Mouse (Mus musculus) thymus, adult 2 months (tissue): ENCODE data around the gene Elmo3. TPM values are rescaled to one million over a fixed set of nuclear protein-coding genes. Genes with fewer than 3 reads are reported as not detected.

Experiments used
- DNase-seq: peaks from one replicate; pipeline ENCODE4 v3.0.0; 2021
- H3K27ac ChIP-seq: fragments of 200-500 bp; 2 replicates; pipeline ENCODE4 v1.5.1; 2012; ENCODE audit warnings: low read length, control low read depth; ENCODE audit not compliant: control insufficient read depth, insufficient read depth
- H3K27me3 ChIP-seq: fragments of 200-500 bp; 2 replicates; pipeline ENCODE4 v1.6.1; 2012; ENCODE audit warnings: mild to moderate bottlenecking, low read length, moderate library complexity, mixed read lengths; ENCODE audit not compliant: control insufficient read depth, insufficient read depth
- H3K36me3 ChIP-seq: fragments of 200-500 bp; 2 replicates; pipeline ENCODE4 v1.6.1; 2012; ENCODE audit warnings: mild to moderate bottlenecking, low read length, moderate library complexity; ENCODE audit not compliant: control insufficient read depth, insufficient read depth
- H3K4me1 ChIP-seq: fragments of 200-500 bp; replicated peaks from 2 replicates; pipeline ENCODE4 v1.6.1; 2012; ENCODE audit warnings: low read length; ENCODE audit not compliant: control insufficient read depth, insufficient read depth
- H3K4me3 ChIP-seq: fragments of 200-500 bp; 2 replicates; pipeline ENCODE4 v1.5.1; 2012; ENCODE audit warnings: mild to moderate bottlenecking, low read length, control low read depth, moderate library complexity; ENCODE audit not compliant: control insufficient read depth, insufficient read depth
- CTCF ChIP-seq: fragments of 200-500 bp; IDR thresholded peaks from 2 replicates; pipeline ENCODE4 v1.5.1; 2012; ENCODE audit warnings: mild to moderate bottlenecking, control low read depth, low read length, moderate library complexity, borderline replicate concordance; ENCODE audit not compliant: control insufficient read depth, poor library complexity, insufficient read depth; ENCODE audit errors: extremely low read depth
- POLR2A ChIP-seq: fragments of 200-500 bp; IDR thresholded peaks from 2 replicates; pipeline ENCODE4 v1.6.1; 2012; ENCODE audit warnings: mild to moderate bottlenecking, low read length, control low read depth, moderate library complexity; ENCODE audit not compliant: control insufficient read depth, poor library complexity, insufficient read depth; ENCODE audit errors: extremely low read depth
- WGBS: fragments of 180-500 bp; shearing (Covaris S2); methylation state at CpG from one replicate; pipeline ENCODE4 v1.1.7; 2018; 5-methylcytosine and 5-hydroxymethylcytosine counted together
- polyA plus RNA-seq: library from polyadenylated mRNA; depleted of rRNA; stranded (reverse); fragments of >200 nt; gene quantifications from 2 replicates; pipeline ENCODE4 v1.2.3, GENCODE M21; 2012

The Elmo3 gene
- polyA plus RNA-seq, 1 experiment = 39.1 TPM

DNA sequence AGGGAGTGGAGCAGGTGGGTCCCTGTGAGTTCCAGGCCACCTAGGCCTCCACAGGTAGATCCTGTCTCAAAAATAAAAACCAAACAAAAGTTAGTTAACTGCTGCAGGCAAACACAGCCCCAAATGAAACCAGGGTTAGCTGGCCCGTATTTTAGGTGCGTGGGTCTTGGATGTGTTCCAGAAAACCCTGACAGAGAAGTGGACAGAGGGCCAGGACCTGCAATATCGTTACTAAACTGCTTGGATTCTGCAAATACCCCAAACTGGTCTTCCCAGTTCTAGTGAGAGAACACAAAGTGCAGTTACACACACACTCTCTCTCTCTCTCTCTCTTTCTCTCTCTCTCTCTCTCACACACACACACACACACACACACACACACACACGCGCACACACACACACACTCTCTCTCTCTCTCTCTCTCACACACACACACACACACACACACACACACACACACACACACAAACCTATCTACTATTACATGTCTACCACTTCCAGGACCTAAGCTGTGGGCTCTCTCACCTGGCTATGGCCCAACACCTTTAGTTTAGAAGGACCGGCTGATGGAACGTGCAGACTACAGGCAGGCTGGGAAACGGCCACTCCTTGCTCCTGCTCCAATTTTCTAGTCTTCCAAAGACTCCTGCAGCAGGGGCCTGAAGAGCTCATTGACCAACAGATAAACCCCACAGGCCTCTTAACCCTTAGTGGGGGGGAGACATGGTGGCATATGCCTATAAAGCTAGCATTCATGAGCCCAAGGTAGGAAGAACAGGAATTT, 38.6 kb downstream of the Elmo3 start:
- H3K36me3 ChIP-seq = no peaks in the 10 kb centered on the region
- H3K27me3 ChIP-seq = no peaks in the 10 kb centered on the region; the same call in 1 of the 2 replicates
- no peak overlapping the region for H3K27ac ChIP-seq
- 95% methylated on average over 8 of the region's 8 CpGs for WGBS
- H3K4me1 ChIP-seq = peaks cover 20% of the 10 kb centered on the region
- DNase-seq = no peak
- TF ChIP-seq CTCF = no peak
- no peak for TF ChIP-seq POLR2A
- no peak overlapping the region for H3K4me3 ChIP-seq

DNA sequence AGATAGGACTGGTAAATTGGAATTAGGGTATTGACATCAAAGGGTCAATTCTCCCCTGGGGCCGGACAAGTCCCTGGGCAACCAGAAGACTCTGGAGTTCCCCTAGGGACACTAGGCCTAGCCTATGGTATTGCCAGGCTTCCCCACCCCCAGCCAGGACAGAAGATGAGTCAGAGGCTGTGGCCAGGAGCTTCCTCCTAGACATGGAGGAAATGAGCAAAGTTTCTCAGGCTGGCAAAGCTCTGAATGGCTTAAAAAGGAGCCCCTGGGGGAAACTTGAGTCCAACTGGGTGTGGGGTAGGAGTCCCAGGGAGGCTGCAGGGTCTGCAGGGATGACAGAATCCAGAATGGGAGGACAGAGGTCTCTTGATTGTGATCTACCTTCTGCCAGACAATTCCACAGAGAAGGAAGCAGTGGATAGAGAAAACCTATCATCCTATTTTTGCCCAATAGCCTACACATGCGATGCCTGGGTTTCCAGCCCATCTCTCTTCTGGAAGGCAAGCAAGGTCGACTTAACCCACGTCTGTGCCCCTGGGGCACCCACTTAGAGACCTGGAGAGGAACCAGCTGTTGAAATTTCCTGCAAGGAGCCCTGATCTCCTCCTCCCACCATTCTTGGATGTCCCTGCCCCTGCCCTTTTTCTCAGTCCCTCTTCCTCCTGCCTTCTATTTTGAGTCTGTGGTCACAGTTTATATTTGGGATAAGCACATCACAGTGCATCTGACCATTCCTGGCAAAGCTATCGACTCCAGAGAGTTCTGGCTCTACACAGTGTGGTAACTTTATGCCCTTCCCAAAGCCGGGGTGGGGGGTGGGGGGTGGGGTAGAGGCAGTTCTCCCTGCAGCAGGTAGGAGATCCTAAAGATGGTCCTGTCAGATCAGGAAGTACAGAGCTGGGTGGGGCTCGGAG, 39.9 kb downstream of the Elmo3 start:
- H3K27me3 ChIP-seq = no peaks in the 10 kb centered on the region; the same call in 1 of the 2 replicates
- peaks cover 26% of the 10 kb centered on the region for H3K4me1 ChIP-seq
- no peaks in the 10 kb centered on the region for H3K36me3 ChIP-seq
- 58% methylated on average over 7 of the region's 7 CpGs for WGBS
- no peak overlapping the region for H3K27ac ChIP-seq
- TF ChIP-seq CTCF = no peak
- no peak for TF ChIP-seq POLR2A
- H3K4me3 ChIP-seq = no peak overlapping the region
- DNase-seq = no peak

DNA sequence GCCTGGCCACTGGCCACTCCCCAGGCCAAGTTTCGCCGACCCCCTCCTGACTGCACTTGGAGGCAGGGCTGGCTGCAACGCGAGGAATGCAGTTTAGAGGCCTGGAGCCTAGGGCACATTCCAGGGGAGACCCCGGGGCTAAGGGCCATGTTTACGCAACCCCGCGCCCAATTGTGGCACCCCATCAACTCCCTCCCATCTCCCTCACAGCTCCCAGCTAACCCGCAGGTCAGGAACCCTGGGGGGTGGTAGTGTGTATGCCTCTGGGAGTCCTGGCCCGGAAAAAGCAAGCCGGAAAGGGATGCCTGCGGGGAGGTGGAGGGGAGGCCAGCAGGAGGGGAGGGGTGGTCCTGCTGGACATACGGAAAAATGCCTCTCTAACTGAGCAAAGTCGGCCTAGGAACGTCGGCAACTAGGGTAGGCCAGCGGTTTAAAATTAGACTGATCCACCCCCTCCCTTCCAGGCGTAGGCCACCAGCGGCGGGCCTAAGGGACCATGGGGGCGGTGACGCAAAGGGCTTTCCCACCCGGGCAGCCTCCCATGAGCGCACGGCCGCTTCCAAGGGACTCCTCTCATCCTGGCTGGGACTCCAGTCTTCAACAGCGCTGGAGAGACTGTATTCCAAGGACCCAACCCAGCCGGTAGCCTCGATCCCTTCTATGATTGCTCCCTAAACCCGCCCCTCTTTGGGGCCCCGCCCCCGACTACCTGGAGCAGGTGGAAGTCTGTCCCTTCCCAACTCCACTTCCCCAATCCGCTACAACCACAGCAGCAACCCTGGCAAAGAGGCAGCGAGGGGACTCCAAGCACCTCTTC, 41.4 kb downstream of the Elmo3 start:
- Histone ChIP-seq H3K27me3 (no peaks in the 10 kb centered on the region; the same call in 1 of the 2 replicates), H3K36me3 (no peaks in the 10 kb centered on the region), H3K4me3 (peak overlapping the region; percentile 61), H3K27ac (no peak overlapping the region), H3K4me1 (peaks cover 26% of the 10 kb centered on the region)
- no peak for TF ChIP-seq CTCF
- no peak for TF ChIP-seq POLR2A
- 16% methylated on average over 34 of the region's 34 CpGs for WGBS
- DNase-seq = peak; percentile 35

DNA sequence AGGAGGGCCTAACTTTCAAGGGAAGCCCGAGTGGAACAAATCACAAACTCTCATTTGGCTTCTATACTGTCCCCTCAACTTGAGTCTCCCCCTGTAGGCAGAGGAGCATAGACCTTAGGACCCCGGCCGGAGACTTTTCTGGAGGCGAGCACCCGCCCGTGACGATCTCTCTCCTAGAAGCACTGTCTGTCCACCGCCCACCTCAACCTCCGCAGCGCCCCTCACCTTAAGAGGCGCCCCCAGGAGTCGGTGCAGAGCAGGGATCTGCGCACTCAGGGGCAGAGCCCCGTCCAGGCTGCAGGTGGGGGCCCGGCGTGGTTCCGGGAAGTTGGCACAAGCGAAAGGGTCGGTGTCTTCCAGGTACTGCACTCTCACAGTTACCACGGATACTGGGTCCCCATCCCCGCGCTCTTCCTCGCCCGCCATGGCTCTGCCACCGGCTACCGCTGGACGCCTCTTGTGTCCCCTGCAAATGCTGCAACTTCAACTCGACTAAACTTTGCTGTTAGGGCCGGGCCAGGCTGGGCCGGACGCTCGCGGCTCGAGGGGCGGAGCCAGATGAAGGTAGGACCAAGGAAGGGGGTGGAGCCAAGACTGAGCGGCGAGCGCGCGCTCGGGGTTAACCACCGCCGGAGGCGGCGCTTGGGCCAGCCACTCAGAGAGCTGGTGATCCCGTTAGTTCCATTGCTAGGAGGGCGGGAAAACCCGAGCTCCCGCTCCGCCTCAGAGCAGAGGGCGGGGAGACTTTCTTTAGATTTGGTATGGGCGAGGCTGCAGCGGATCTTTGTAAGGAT, 42.2 kb downstream of the Elmo3 start, which contains the start of gene Fhod1:
Gene Fhod1 (minus strand): TSS at position 526 of the 794 bp plus-strand sequence.
- TF ChIP-seq CTCF = peak; percentile 18; the same call in 1 of the 2 replicates
- TF ChIP-seq POLR2A = no peak
- Histone ChIP-seq H3K4me3 (peak within 1 kb of the TSS; percentile 61), H3K36me3 (no peaks in the 10 kb centered on the region), H3K27ac (no peak within 1 kb of the TSS), H3K4me1 (peaks cover 26% of the 10 kb centered on the region), H3K27me3 (no peaks in the 10 kb centered on the region; the same call in 1 of the 2 replicates)
- DNase-seq = peak; percentile 89
- WGBS = under 1% methylated on average over 53 of the region's 53 CpGs

DNA sequence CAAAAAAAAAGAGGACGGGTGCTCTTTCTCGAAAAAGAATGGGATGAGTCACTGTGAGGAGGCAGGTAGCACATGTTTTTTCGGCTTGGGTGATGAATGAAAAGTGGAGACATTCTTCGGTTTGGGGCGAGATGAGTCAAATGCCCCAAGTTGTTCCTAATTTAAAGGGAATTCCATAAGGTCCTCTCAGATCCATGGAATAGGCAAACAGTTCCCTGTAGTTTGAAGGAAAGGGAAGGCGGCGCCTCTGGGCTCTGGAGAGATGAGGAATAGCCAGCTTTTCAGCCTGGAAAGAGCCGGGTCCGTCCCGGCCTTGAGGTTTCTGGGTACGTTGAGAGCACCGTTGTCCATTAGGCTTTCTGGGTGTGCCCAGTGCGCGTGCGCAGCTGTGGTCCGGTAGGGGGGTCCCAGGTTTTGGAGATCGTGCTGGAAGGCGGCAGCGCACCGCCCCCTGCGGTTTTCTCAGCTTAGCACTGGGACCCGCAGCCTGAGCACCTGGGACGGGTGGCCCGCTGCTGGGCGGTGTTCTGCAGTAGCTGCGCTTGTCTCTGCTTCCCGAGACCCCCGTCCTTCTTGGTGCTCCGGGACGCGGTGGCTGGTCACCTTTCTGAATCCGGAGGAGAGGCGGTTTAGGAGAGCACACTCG, 43.2 kb downstream of the Elmo3 start, which contains the start of gene Slc9a5:
Gene Slc9a5 (plus strand): TSS at position 394 of the 646 bp plus-strand sequence.
- Histone ChIP-seq H3K36me3 (no peaks in the 10 kb centered on the region), H3K4me1 (peaks cover 26% of the 10 kb centered on the region), H3K27me3 (no peaks in the 10 kb centered on the region; the same call in 1 of the 2 replicates), H3K4me3 (peak within 1 kb of the TSS; percentile 61), H3K27ac (no peak within 1 kb of the TSS)
- under 1% methylated on average over 34 of the region's 34 CpGs for WGBS
- peak; percentile 65 for DNase-seq
- TF ChIP-seq POLR2A = no peak
- peak; percentile 19; the same call in 1 of the 2 replicates for TF ChIP-seq CTCF
